Mouse (Mus musculus): ENCODE results near the gene Cybc1.

The Cybc1 gene

GRCm38 (mm10) chr11:121229018-121229439 lies at the start of gene Cybc1:
Gene Cybc1 (minus strand): TSS chr11:121229322.
- in situ Hi-C loops (cut with MboI, MseI) = no loop called here

- in situ Hi-C loops (cut with MboI, MseI) = no loop called here
Measured at GRCm38 (mm10) chr11:121278011-121278410, 48.9 kb upstream of the Cybc1 start.

- in situ Hi-C loops (cut with MboI, MseI) = no loop called here
Measured at GRCm38 (mm10) chr11:121277516-121277915, 48.4 kb upstream of the Cybc1 start.

- in situ Hi-C loops (cut with MboI, MseI) = no loop called here
Measured at GRCm38 (mm10) chr11:121261074-121261473, 32.0 kb upstream of the Cybc1 start.

- in situ Hi-C loops (cut with MboI, MseI) = no loop called here
Measured at GRCm38 (mm10) chr11:121260211-121260906, 31.2 kb upstream of the Cybc1 start.

GRCm38 (mm10) chr11:121259160-121260100 lies 30.3 kb upstream of the Cybc1 start, which contains the start of gene Foxk2:
Gene Foxk2 (plus strand): TSS chr11:121259990.
- in situ Hi-C loops (cut with MboI, MseI) = no loop called here

GRCm38 (mm10) chr11:121250196-121250595 lies 21.1 kb upstream of the Cybc1 start:
- in situ Hi-C loops (cut with MboI, MseI) = no loop called here

GRCm38 (mm10) chr11:121239669-121240068 lies 10.5 kb upstream of the Cybc1 start:
- in situ Hi-C loops (cut with MboI, MseI) = no loop called here

- in situ Hi-C loops (cut with MboI, MseI) = no loop called here
Measured at GRCm38 (mm10) chr11:121237345-121238128, 8.4 kb upstream of the Cybc1 start.

- in situ Hi-C loops (cut with MboI, MseI) = no loop called here
Measured at GRCm38 (mm10) chr11:121236564-121237344, 7.6 kb upstream of the Cybc1 start, which contains the start of gene Narf. Gene Narf (plus strand): TSS chr11:121237253.

- in situ Hi-C loops (cut with MboI, MseI) = no loop called here
Measured at GRCm38 (mm10) chr11:121235475-121236238, 6.5 kb upstream of the Cybc1 start.

GRCm38 (mm10) chr11:121232706-121233105 lies 3.6 kb upstream of the Cybc1 start:
- in situ Hi-C loops (cut with MboI, MseI) = no loop called here

- in situ Hi-C loops (cut with MboI, MseI) = no loop called here
Measured at GRCm38 (mm10) chr11:121231628-121232291, 2.6 kb upstream of the Cybc1 start.

GRCm38 (mm10) chr11:121231191-121231590 lies 2.1 kb upstream of the Cybc1 start:
- in situ Hi-C loops (cut with MboI, MseI) = no loop called here

- in situ Hi-C loops (cut with MboI, MseI) = no loop called here
Measured at GRCm38 (mm10) chr11:121228129-121229017, 749 bp downstream of the Cybc1 start.

GRCm38 (mm10) chr11:121221321-121222010 lies 7.7 kb downstream of the Cybc1 start:
- in situ Hi-C loops (cut with MboI, MseI) = no loop called here

- in situ Hi-C loops (cut with MboI, MseI) = no loop called here
Measured at GRCm38 (mm10) chr11:121220771-121221170, 8.4 kb downstream of the Cybc1 start.

- in situ Hi-C loops (cut with MboI, MseI) = no loop called here
Measured at GRCm38 (mm10) chr11:121219776-121220175, 9.3 kb downstream of the Cybc1 start.

All from regulatory T cell (primary cell).